Mouse (Mus musculus): ENCODE data around the gene B4galt3. TPM values are rescaled to one million over a fixed set of nuclear protein-coding genes. Genes with fewer than 3 reads are reported as not detected.

The B4galt3 gene
- polyA plus RNA-seq, 1 experiment from 2014 or later = 65.5 TPM

DNA sequence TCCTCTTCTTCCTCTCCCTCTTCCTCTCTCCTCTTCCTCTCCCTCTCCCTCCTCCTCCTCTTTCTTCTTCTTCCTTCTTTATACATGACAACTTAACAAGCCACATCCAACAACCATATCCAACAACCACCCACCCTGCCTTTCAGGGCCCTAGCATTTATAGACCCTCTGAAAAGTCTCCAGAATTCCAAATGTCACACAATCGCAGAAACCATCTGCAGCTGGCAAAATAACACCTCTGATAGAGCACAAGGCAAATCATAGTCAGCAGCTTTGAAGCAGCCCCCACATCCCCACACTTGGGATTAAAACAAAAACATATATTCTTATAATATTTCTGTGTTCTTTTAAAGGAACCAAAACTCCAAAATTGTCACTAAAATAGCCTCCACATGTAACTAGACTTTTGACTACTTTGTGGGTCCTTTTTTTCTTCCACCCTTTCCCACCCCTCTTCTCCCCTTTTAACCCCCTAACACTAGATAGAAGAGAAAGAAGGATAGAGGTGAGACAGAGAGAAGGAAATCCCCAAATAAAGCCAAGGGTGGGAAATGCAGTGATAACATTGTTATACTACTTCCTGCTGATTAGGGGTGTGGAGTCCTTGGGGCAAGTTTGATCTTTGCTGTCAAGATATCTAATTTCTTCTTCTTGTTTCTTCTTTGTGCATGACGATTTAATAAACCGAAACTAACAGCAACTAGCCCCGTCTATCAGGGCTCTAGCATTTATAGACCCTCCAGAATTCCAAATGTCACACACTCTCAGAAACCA is 4.0 kb upstream of the B4galt3 start:
- Histone ChIP-seq H3K4me3 (ENCODE audit: low read depth, low read length) (no peak overlapping the region), H3K9ac (ENCODE audit: low read length) (no peak overlapping the region), H3K27me3 (replicated peaks; ENCODE audit: control insufficient read depth, insufficient read depth, low read length) (no peaks in the 10 kb centered on the region), H3K4me1 (replicated peaks; ENCODE audit: control insufficient read depth, insufficient read depth, low read length) (peaks cover 13% of the 10 kb centered on the region), H3K4me2 (ENCODE audit: low read length) (no peak overlapping the region), H3K9me3 (ENCODE audit: control insufficient read depth, low read length) (no peaks in the 10 kb centered on the region), H3K27ac (ENCODE audit: low read depth) (no peak overlapping the region), H3K36me3 (ENCODE audit: control insufficient read depth, insufficient read depth, low read length) (no peaks in the 10 kb centered on the region)
- ATAC-seq (replicated peaks; ENCODE audit: low FRiP score, low TSS enrichment, low read depth) = no peak
- 53% methylated on average over 4 of the region's 4 CpGs for WGBS
- no peak for DNase-seq (ENCODE audit: low spot score)

DNA sequence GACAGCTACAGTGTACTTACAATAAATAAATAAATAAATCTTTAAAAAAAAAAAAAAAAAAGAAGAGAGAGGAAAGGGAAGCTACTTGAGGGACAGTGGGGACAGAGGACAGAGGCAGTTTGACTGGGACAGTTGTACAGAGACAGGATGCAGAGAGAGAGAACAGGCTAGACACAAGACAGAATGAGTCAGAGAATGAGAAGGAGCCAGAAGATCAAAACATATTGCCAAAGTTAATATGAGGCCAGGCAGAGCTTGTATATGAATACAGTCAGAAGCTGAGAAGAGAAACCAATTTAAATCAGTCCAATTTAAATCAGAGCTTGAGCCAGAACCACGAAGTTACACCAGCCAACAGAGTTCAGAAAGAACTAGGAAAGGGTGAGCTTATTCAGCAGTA is 1.8 kb upstream of the B4galt3 start:
- Histone ChIP-seq H3K27me3 (replicated peaks; ENCODE audit: control insufficient read depth, insufficient read depth, low read length) (no peaks in the 10 kb centered on the region), H3K9ac (ENCODE audit: low read length) (no peak overlapping the region), H3K4me1 (replicated peaks; ENCODE audit: control insufficient read depth, insufficient read depth, low read length) (peaks cover 7% of the 10 kb centered on the region), H3K27ac (ENCODE audit: low read depth) (no peak overlapping the region), H3K4me3 (ENCODE audit: low read depth, low read length) (no peak overlapping the region), H3K9me3 (ENCODE audit: control insufficient read depth, low read length) (no peaks in the 10 kb centered on the region), H3K4me2 (ENCODE audit: low read length) (no peak overlapping the region), H3K36me3 (ENCODE audit: control insufficient read depth, insufficient read depth, low read length) (peaks cover 15% of the 10 kb centered on the region)
- no peak for DNase-seq (ENCODE audit: low spot score)
- ATAC-seq (replicated peaks; ENCODE audit: low FRiP score, low TSS enrichment, low read depth) = no peak
- WGBS = 53% methylated on average over 1 of the region's 1 CpGs

DNA sequence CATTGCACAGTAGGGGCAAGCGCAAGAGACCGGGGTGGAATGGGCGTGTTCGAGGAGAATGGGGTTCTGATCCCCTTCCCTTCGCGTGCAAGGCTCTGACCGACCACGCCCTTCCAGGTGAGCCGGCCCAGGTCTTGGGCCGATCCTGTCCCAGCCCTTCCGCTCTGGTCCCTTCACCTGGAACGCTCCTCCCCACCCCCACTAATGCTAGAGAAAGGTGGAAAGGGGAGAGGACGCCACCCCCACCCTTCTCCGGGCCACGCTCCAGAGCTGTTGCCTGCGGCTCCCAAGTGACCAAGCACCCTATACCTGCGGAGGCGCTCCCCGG is 409 bp downstream of the B4galt3 start:
- H3K4me3 ChIP-seq (ENCODE audit: low read depth, low read length) = peak overlapping the region; percentile 76
- H3K9me3 ChIP-seq (ENCODE audit: control insufficient read depth, low read length) = no peaks in the 10 kb centered on the region
- peak overlapping the region; percentile 67 for H3K4me2 ChIP-seq (ENCODE audit: low read length)
- DNase-seq (ENCODE audit: low spot score) = no peak
- ATAC-seq (replicated peaks; ENCODE audit: low FRiP score, low TSS enrichment, low read depth) = peak; percentile 82
- peaks cover 37% of the 10 kb centered on the region for H3K36me3 ChIP-seq (ENCODE audit: control insufficient read depth, insufficient read depth, low read length)
- peak overlapping the region; percentile 58 for H3K9ac ChIP-seq (ENCODE audit: low read length)
- 0 out of 2 replicates have a peak overlapping the region, but pooled peaks have one; percentile 12 for H3K27ac ChIP-seq (ENCODE audit: low read depth)
- no peaks in the 10 kb centered on the region for H3K27me3 ChIP-seq (replicated peaks; ENCODE audit: control insufficient read depth, insufficient read depth, low read length)
- H3K4me1 ChIP-seq (replicated peaks; ENCODE audit: control insufficient read depth, insufficient read depth, low read length) = peaks cover 7% of the 10 kb centered on the region
- 0% methylated on average over 19 of the region's 19 CpGs for WGBS

DNA sequence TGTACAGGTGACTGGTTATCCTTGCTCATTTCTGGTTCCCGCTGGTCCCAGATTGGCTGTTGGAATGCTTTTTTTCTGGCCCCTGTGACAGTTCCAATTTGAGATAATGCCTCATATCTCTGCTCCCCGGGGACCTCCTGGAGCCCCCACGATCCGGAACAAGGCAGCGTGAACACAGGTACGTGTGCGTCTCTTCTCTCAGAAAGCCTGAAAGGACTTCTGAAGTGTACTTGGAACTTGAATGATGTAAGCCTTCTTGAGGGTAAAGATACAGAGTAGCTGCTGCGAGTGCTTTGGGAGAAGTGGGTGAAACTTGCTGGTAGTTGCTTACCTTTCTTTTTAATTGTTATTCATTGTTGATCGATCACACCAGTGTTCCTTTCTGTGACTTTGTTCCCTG is 1.1 kb downstream of the B4galt3 start:
- Histone ChIP-seq H3K4me1 (replicated peaks; ENCODE audit: control insufficient read depth, insufficient read depth, low read length) (peaks cover 7% of the 10 kb centered on the region), H3K9me3 (ENCODE audit: control insufficient read depth, low read length) (no peaks in the 10 kb centered on the region), H3K9ac (ENCODE audit: low read length) (peak overlapping the region; percentile 58; the same call in 1 of the 2 replicates), H3K27ac (ENCODE audit: low read depth) (no peak overlapping the region), H3K4me3 (ENCODE audit: low read depth, low read length) (peak overlapping the region; percentile 76), H3K36me3 (ENCODE audit: control insufficient read depth, insufficient read depth, low read length) (peaks cover 43% of the 10 kb centered on the region), H3K27me3 (replicated peaks; ENCODE audit: control insufficient read depth, insufficient read depth, low read length) (no peaks in the 10 kb centered on the region), H3K4me2 (ENCODE audit: low read length) (peak overlapping the region; percentile 67)
- no peak for ATAC-seq (replicated peaks; ENCODE audit: low FRiP score, low TSS enrichment, low read depth)
- no peak for DNase-seq (ENCODE audit: low spot score)
- 47% methylated on average over 9 of the region's 9 CpGs for WGBS

DNA sequence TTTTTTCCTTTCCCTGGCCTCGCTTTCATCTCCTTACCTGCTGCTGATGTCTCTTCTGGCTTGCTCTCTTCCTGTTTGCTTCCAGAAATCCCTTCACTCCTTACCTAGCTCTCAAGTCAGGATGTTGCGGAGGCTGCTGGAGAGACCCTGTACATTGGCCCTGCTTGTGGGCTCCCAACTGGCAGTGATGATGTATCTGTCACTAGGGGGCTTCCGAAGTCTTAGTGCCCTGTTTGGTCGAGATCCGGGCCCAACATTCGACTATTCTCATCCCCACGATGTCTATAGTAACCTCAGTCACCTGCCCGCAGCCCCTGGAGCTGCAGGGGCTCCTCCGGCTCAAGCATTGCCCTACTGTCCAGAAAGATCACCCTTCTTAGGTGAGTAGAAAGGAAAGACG is 1.5 kb downstream of the B4galt3 start:
- Histone ChIP-seq H3K4me3 (ENCODE audit: low read depth, low read length) (no peak overlapping the region), H3K9ac (ENCODE audit: low read length) (no peak overlapping the region), H3K4me2 (ENCODE audit: low read length) (no peak overlapping the region), H3K4me1 (replicated peaks; ENCODE audit: control insufficient read depth, insufficient read depth, low read length) (peaks cover 7% of the 10 kb centered on the region), H3K27ac (ENCODE audit: low read depth) (no peak overlapping the region), H3K27me3 (replicated peaks; ENCODE audit: control insufficient read depth, insufficient read depth, low read length) (no peaks in the 10 kb centered on the region), H3K36me3 (ENCODE audit: control insufficient read depth, insufficient read depth, low read length) (peaks cover 47% of the 10 kb centered on the region), H3K9me3 (ENCODE audit: control insufficient read depth, low read length) (no peaks in the 10 kb centered on the region)
- DNase-seq (ENCODE audit: low spot score) (no peak), ATAC-seq (replicated peaks; ENCODE audit: low FRiP score, low TSS enrichment, low read depth) (no peak)
- 72% methylated on average over 10 of the region's 10 CpGs for WGBS

DNA sequence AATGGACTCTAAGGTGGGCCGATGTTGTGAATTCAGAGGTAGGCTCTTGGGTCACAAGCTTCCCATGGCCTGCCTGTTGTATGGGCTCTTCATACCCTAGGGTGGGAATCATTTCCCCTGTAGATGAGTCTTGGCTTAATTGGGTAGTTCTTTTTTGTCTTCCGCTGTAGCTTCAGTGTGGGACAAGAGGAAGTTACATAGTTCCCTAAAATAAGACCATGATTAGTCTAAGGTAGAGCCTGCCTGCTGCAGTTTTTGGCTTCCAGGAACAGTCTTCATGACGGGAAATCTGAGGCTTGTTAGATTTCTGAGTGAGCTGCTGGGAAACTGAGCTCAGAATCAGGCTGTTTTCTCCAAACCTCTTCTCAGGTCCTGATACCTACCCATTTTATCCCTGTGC is 2.0 kb downstream of the B4galt3 start:
- no peaks in the 10 kb centered on the region for H3K27me3 ChIP-seq (replicated peaks; ENCODE audit: control insufficient read depth, insufficient read depth, low read length)
- WGBS = 93% methylated on average over 3 of the region's 3 CpGs
- H3K4me3 ChIP-seq (ENCODE audit: low read depth, low read length) = no peak overlapping the region
- H3K27ac ChIP-seq (ENCODE audit: low read depth) = no peak overlapping the region
- DNase-seq (ENCODE audit: low spot score) = no peak
- no peak overlapping the region for H3K9ac ChIP-seq (ENCODE audit: low read length)
- ATAC-seq (replicated peaks; ENCODE audit: low FRiP score, low TSS enrichment, low read depth) = no peak
- no peak overlapping the region for H3K4me2 ChIP-seq (ENCODE audit: low read length)
- H3K4me1 ChIP-seq (replicated peaks; ENCODE audit: control insufficient read depth, insufficient read depth, low read length) = peaks cover 7% of the 10 kb centered on the region
- H3K36me3 ChIP-seq (ENCODE audit: control insufficient read depth, insufficient read depth, low read length) = peaks cover 52% of the 10 kb centered on the region
- H3K9me3 ChIP-seq (ENCODE audit: control insufficient read depth, low read length) = no peaks in the 10 kb centered on the region

DNA sequence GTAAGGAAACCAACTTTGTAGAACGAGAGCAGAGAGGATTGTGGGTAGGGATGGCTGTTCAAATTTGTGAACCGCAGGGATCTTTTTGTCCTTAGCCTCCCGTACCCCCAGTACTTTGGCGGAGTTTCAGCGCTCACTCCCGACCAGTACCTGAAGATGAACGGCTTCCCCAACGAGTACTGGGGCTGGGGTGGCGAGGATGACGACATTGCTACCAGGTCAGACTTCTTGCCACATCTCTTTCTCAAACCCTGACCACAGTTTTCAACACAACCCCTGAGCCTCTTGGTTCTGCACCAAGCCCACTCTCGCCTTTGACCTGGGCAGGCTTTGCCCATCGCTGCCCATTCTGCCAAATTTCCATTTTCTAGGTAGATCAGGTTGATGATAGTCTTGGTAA is 4.0 kb downstream of the B4galt3 start:
- H3K36me3 ChIP-seq (ENCODE audit: control insufficient read depth, insufficient read depth, low read length) = peaks cover 63% of the 10 kb centered on the region
- ATAC-seq (replicated peaks; ENCODE audit: low FRiP score, low TSS enrichment, low read depth) (no peak), DNase-seq (ENCODE audit: low spot score) (no peak)
- 88% methylated on average over 12 of the region's 12 CpGs for WGBS
- H3K4me2 ChIP-seq (ENCODE audit: low read length) = no peak overlapping the region
- H3K4me3 ChIP-seq (ENCODE audit: low read depth, low read length) = no peak overlapping the region
- H3K9ac ChIP-seq (ENCODE audit: low read length) = no peak overlapping the region
- no peaks in the 10 kb centered on the region for H3K9me3 ChIP-seq (ENCODE audit: control insufficient read depth, low read length)
- H3K4me1 ChIP-seq (replicated peaks; ENCODE audit: control insufficient read depth, insufficient read depth, low read length) = peaks cover 7% of the 10 kb centered on the region
- H3K27ac ChIP-seq (ENCODE audit: low read depth) = no peak overlapping the region
- no peaks in the 10 kb centered on the region for H3K27me3 ChIP-seq (replicated peaks; ENCODE audit: control insufficient read depth, insufficient read depth, low read length)

DNA sequence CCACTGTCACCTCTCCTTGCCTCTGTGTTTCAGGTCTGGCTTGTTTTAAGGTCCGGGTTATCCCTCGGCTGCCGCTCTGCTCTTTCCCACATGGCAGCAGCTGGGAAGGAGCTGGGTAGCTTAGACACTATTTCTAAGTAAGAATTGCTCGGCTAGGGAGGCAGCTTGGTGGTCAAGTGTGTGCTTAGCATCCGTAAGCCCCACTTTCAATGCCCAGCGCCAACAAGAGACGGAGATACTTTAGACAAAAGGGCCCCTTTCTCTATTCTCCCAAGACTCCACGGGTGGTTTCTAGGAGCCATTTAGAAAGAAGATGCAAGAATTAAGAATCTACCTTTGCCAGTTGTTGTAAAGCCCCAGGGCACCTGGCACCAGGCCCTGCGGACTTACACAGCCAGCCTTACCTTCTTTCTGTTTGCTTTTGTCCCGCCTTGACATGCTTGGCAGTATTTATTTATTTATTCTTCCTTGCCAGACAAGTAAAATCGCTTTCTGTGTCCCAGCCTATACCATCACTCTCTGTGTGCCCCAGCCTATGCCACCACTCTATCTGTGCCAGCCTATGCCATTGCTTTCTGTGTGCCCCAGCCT is 5.1 kb downstream of the B4galt3 start:
- Histone ChIP-seq H3K4me2 (ENCODE audit: low read length) (no peak overlapping the region), H3K9ac (ENCODE audit: low read length) (no peak overlapping the region), H3K9me3 (ENCODE audit: control insufficient read depth, low read length) (no peaks in the 10 kb centered on the region), H3K27me3 (replicated peaks; ENCODE audit: control insufficient read depth, insufficient read depth, low read length) (no peaks in the 10 kb centered on the region), H3K4me3 (ENCODE audit: low read depth, low read length) (no peak overlapping the region), H3K27ac (ENCODE audit: low read depth) (no peak overlapping the region), H3K4me1 (replicated peaks; ENCODE audit: control insufficient read depth, insufficient read depth, low read length) (peaks cover 12% of the 10 kb centered on the region), H3K36me3 (ENCODE audit: control insufficient read depth, insufficient read depth, low read length) (peaks cover 63% of the 10 kb centered on the region)
- no peak for DNase-seq (ENCODE audit: low spot score)
- ATAC-seq (replicated peaks; ENCODE audit: low FRiP score, low TSS enrichment, low read depth) = no peak
- WGBS = 86% methylated on average over 11 of the region's 11 CpGs

Measured in intestine, embryonic 14.5 days (tissue).